Mouse (Mus musculus) c-Kit-negative CD71-positive TER-119-positive erythroid progenitor cells, embryonic 14.5 days (primary cell): ENCODE results near the gene Fkbp5.

Experiments
- DNase-seq: peaks from one replicate; pipeline ENCODE4 v3.0.0-alpha.2; 2013; ENCODE audit warnings: low read depth, low spot score

Gene Fkbp5

GRCm38 (mm10) chr17:28523355-28524008 lies 6.2 kb upstream of the Fkbp5 start:
- no peak for DNase-seq

GRCm38 (mm10) chr17:28522623-28523354 lies 5.5 kb upstream of the Fkbp5 start:
- DNase-seq, result no peak

- no peak for DNase-seq
These were observed 4.6 kb upstream of the Fkbp5 start for GRCm38 (mm10) chr17:28521920-28522319.

- DNase-seq, result no peak
These were observed 3.9 kb upstream of the Fkbp5 start for GRCm38 (mm10) chr17:28521071-28521726.

- no peak for DNase-seq
These were observed 3.2 kb upstream of the Fkbp5 start for GRCm38 (mm10) chr17:28520561-28520960.

GRCm38 (mm10) chr17:28519827-28520226 lies 2.5 kb upstream of the Fkbp5 start:
- no peak for DNase-seq

DNA sequence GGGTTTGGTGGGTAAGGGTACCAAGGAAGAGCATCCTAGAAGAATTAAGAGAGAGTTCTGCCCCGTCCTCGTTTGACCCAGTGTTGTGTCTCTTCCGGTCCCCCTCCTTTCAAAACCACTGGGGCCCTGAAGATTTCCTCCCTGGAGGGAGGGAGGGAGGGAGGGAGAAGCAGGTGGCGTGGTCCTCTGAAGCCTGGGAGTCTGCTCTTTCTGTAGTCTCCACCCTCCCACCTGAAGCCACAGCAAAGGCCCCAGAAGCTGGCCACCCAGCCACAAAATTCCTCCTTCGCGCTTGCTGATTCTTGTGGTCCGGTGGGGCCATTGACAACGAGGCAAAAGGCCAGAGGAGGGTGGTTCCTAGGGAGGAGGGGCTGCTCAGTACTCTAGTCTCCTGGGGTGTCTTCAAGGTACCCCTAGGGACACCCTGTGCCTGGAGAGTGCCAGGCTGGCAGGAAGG lies 1.3 kb upstream of the Fkbp5 start:
- no peak for DNase-seq

GRCm38 (mm10) chr17:28517956-28518614 lies 758 bp upstream of the Fkbp5 start:
- no peak for DNase-seq

DNA sequence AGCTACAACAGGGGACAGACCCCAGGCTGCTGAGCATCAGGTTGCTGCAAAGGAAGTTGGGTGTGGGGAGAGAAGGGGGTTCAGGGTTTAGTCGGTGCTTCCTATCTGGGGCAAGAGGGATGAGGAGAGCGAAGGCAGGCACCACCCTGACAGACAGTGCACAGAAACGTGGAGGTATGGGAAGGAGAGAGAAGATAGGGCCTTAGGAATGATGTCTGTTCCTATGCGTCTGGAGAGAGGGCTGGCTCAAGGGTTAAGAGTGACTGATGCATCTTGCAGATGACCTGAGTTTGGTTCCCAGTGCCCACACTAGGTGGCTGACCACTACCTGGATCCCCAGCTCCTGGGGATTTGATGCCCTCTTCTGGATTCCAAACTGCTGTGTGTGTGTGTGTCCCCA lies 446 bp downstream of the Fkbp5 start:
- DNase-seq, result no peak

GRCm38 (mm10) chr17:28515431-28516341 lies 1.6 kb downstream of the Fkbp5 start:
- DNase-seq, result no peak

- DNase-seq, result no peak
These were observed 2.8 kb downstream of the Fkbp5 start for GRCm38 (mm10) chr17:28514555-28514954.

GRCm38 (mm10) chr17:28513844-28514243 lies 3.5 kb downstream of the Fkbp5 start:
- DNase-seq, result no peak

DNA sequence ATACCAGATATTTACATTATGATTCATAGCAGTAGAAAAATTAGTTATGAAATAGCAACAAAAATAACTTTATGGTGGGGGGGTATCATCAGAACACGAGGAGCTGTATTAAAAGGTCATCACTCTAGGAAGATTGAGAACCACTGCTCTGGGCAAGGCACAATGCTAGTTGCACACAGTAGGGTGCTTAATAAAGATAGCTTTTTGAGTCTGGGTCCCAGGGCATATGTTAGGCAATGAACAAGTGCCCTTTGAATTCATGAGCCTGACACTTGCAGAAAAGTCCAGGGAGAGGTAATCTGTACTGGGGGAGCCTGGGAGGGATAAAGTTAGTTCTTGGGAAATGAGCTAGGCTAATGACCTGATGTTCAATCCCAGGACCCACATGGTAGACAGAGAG lies 4.0 kb downstream of the Fkbp5 start:
- DNase-seq, result no peak

- no peak for DNase-seq
These were observed 4.6 kb downstream of the Fkbp5 start for GRCm38 (mm10) chr17:28512696-28513095.

GRCm38 (mm10) chr17:28511616-28512541 lies 5.4 kb downstream of the Fkbp5 start:
- DNase-seq, result no peak

DNA sequence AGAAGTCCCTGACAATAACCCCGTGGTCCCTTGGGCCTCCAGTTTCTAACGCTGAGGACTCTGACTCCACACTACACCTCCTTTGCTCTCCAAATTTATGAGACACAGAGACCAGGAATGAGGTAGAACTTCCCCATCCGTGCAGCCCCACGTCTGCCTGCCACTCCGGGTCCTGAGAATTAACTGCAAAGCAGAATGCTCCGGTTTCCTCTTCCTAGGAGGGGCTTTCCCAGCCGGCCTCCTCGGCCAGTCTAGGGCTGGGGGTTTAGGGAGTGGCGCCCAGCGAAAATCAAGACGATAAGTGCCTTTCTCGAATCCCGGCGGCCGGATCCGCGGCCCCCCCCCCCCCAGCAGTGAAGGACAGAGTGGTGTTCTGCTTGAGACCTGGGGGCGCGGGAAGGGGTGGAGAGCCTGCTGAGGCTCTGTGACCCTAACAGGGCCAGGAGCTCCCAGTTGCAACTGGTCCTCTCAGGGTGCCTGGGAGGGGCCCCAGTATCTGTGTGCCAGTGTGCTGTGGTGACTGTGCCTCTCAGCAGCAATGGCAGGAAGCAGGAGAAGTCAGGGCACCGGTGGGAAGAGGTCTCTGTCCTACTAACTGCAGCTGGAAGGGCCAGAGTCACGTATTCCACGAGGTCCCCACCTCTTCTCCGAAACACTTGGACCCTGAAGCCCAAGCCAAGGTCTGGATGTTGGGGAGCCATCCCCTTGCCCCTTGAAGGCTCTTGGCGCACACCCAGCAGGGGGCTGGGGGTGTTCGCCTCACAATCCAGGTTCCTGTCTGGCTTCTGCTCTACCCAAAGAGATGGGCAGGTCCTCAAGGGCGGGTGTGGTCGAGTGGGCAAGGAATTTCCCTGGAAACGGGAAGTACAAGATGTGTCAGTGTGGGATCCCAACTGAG lies 6.6 kb downstream of the Fkbp5 start:
- no peak for DNase-seq

GRCm38 (mm10) chr17:28507496-28507895 lies 9.8 kb downstream of the Fkbp5 start:
- no peak for DNase-seq

GRCm38 (mm10) chr17:28506895-28507294 lies 10.4 kb downstream of the Fkbp5 start:
- no peak for DNase-seq

DNA sequence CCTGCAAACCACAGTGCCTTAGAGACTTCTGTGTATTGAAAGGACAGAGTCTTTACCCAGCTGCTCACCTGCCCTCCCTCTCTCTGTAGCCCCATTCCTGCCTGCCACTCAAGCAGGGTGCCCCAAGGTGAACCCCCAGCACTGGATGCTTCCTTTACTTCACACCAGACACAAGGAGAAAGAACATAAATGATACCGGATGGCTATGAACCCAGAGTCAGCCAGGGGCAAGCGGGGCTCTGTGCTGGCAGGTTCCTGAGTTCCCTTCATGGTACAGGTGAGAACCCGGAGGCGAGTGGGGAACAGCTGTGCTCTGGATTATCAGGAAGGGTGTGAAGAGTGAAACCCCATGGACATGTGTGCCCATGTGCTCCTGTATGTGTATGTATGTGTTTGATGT lies 11.7 kb downstream of the Fkbp5 start:
- DNase-seq, result no peak
